In the genomic region with DNA sequence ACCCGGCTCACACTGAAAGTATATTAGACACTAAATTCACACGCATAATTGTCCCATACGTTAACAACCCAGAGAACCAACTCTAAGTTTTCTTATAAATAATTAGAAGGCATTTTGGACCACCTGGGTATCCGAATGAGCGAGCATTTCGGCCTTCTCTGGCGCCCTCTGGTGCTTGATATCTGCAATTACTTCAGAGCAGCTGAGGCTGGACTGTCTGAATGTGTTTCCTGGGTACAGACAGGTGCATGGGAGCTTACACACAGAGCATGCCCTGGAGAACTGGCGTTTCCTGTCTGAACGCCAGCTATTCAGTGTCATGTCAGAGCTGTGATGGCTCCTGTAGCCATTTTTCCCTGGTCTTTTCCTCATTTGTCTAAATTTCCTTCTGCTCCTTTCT, we compare ENCODE assay signal across 9 mouse cellular contexts. TPM values are rescaled to one million over a fixed set of nuclear protein-coding genes. Genes with fewer than 3 reads are reported as not detected.
DNase-seq lines count a peak whose midpoint lies in the region; ATAC-seq and TF ChIP-seq lines count a peak whose summit lies in the region.
"Had no signal": no experiment of that assay in that cellular context is flagged by ENCODE, and none has a peak within 500 bp of the region (broad histone marks: within the 10 kb centered on the region; RNA-seq: fewer than 3 reads in every experiment).

No protein-coding gene starts in this region.

- no peaks in the 10 kb centered on the region for H3K36me3 ChIP-seq in hindbrain, embryonic 10.5 days
- H3K36me3 ChIP-seq in hindbrain, embryonic 13.5 days = no peaks in the 10 kb centered on the region
- no peaks in the 10 kb centered on the region for H3K36me3 ChIP-seq in megakaryocyte, embryonic 14.5 days (replicated peaks; ENCODE audit: low read length)
- no peaks in the 10 kb centered on the region for H3K36me3 ChIP-seq in stomach, postnatal 0 days (ENCODE audit: control insufficient read depth, insufficient read depth, low read length)
- H3K36me3 ChIP-seq: limb, embryonic 15.5 days had no signal

- no peak overlapping the region for H3K4me2 ChIP-seq in hindbrain, embryonic 13.5 days
- H3K4me2 ChIP-seq in stomach, postnatal 0 days (replicated peaks; ENCODE audit: low read depth) = no peak overlapping the region
- H3K4me2 ChIP-seq: limb, embryonic 15.5 days had no signal

- WGBS in hindbrain, embryonic 10.5 days = 8% methylated on average over 9 of the region's 9 CpGs
- WGBS in hindbrain, embryonic 13.5 days = 4% methylated on average over 9 of the region's 9 CpGs
- WGBS in stomach, postnatal 0 days = 3% methylated on average over 9 of the region's 9 CpGs

- no peak for ATAC-seq in hindbrain, embryonic 13.5 days (ENCODE audit: low FRiP score)
- ATAC-seq in stomach, postnatal 0 days (ENCODE audit: low FRiP score, low TSS enrichment) = peak; percentile 54; the same call in 1 of the 2 replicates

- peaks cover 5% of the 10 kb centered on the region; the same call in 1 of the 2 replicates for H3K9me3 ChIP-seq in hindbrain, embryonic 10.5 days
- peaks cover 4% of the 10 kb centered on the region for H3K9me3 ChIP-seq in hindbrain, embryonic 13.5 days
- H3K9me3 ChIP-seq in megakaryocyte, embryonic 14.5 days = no peaks in the 10 kb centered on the region
- no peaks in the 10 kb centered on the region for H3K9me3 ChIP-seq in stomach, postnatal 0 days (ENCODE audit: control insufficient read depth, low read length)
- H3K9me3 ChIP-seq: limb, embryonic 15.5 days had no signal

- DNase-seq in hindbrain, embryonic 10.5 days (ENCODE audit: low spot score) = peak; percentile 61
- DNase-seq in CD4-positive helper T cell, adult 2 months (ENCODE audit: low read depth, low spot score) = peak; percentile 69
- peak; percentile 66 to 67 for DNase-seq in adrenal gland, postnatal 36 days
- peak; percentile 57 for DNase-seq in kidney, postnatal 14 days
- peak; percentile 62 for DNase-seq in stomach, postnatal 0 days (ENCODE audit: low spot score)

- H3K4me3 ChIP-seq in hindbrain, embryonic 10.5 days = no peak overlapping the region
- H3K4me3 ChIP-seq in hindbrain, embryonic 13.5 days = no peak overlapping the region
- no peak overlapping the region for H3K4me3 ChIP-seq in embryonic fibroblast, embryonic 13.5 days (ENCODE audit: insufficient read depth, low read length)
- peak overlapping the region; percentile 70 for H3K4me3 ChIP-seq in megakaryocyte, embryonic 14.5 days (replicated peaks)
- no peak overlapping the region for H3K4me3 ChIP-seq in stomach, postnatal 0 days (ENCODE audit: low read depth, low read length)
- H3K4me3 ChIP-seq: limb, embryonic 15.5 days had no signal

- H3K27me3 ChIP-seq in hindbrain, embryonic 10.5 days (ENCODE audit: insufficient read depth, poor library complexity, severe bottlenecking) = peaks cover 97% of the 10 kb centered on the region
- peaks cover 98% of the 10 kb centered on the region for H3K27me3 ChIP-seq in hindbrain, embryonic 13.5 days
- H3K27me3 ChIP-seq in megakaryocyte, embryonic 14.5 days (replicated peaks) = peaks cover 10% of the 10 kb centered on the region
- H3K27me3 ChIP-seq in stomach, postnatal 0 days (ENCODE audit: control insufficient read depth, insufficient read depth, low read length) = no peaks in the 10 kb centered on the region

- TF ChIP-seq EP300 in stomach, postnatal 0 days (optimal IDR thresholded peaks at IDR 0.05) = no peak

- H3K4me1 ChIP-seq in hindbrain, embryonic 10.5 days (replicated peaks) = peaks cover 18% of the 10 kb centered on the region
- H3K4me1 ChIP-seq in hindbrain, embryonic 13.5 days (replicated peaks) = peaks cover 7% of the 10 kb centered on the region
- no peaks in the 10 kb centered on the region for H3K4me1 ChIP-seq in embryonic fibroblast, embryonic 13.5 days (ENCODE audit: control insufficient read depth, insufficient read depth, low read length)
- peaks cover 43% of the 10 kb centered on the region for H3K4me1 ChIP-seq in megakaryocyte, embryonic 14.5 days
- no peaks in the 10 kb centered on the region for H3K4me1 ChIP-seq in stomach, postnatal 0 days (replicated peaks; ENCODE audit: control insufficient read depth, insufficient read depth)

- no peak overlapping the region for H3K27ac ChIP-seq in hindbrain, embryonic 10.5 days
- H3K27ac ChIP-seq in hindbrain, embryonic 13.5 days = no peak overlapping the region
- H3K27ac ChIP-seq in embryonic fibroblast, embryonic 13.5 days (ENCODE audit: insufficient read depth, low read length) = no peak overlapping the region
- no peak overlapping the region for H3K27ac ChIP-seq in stomach, postnatal 0 days (replicated peaks)
- H3K27ac ChIP-seq: limb, embryonic 15.5 days had no signal

- peak; percentile 65; the same call in 1 of the 2 replicates for TF ChIP-seq CTCF in embryonic fibroblast, embryonic 13.5 days (IDR thresholded peaks at IDR 0.05; ENCODE audit: borderline replicate concordance, insufficient read depth, low read length)
- peak; percentile 86 for TF ChIP-seq CTCF in stomach, postnatal 0 days (IDR thresholded peaks at IDR 0.05; ENCODE audit: low read depth)

- H3K9ac ChIP-seq in hindbrain, embryonic 13.5 days = no peak overlapping the region
- H3K9ac ChIP-seq in stomach, postnatal 0 days (ENCODE audit: low read length) = no peak overlapping the region
- H3K9ac ChIP-seq: limb, embryonic 15.5 days had no signal

- no peak for TF ChIP-seq POLR2A in embryonic fibroblast, embryonic 13.5 days (IDR thresholded peaks at IDR 0.05; ENCODE audit: low read depth, low read length)

RNA-seq across cellular contexts. Expression of gene Htatip2, which starts 4.1 kb away (rescaled TPM):
- polyA plus RNA-seq in hindbrain, embryonic 10.5 days (2016; fragmentation: Nextera tagmentation; extraction: Ambion mirVana) = 3.6 and 4.3 TPM in 2 replicates
- polyA plus RNA-seq in hindbrain, embryonic 13.5 days (2015; fragmentation: Nextera tagmentation; extraction: Ambion mirVana) = 3.1 and 3.5 TPM in 2 replicates
- total RNA-seq in adrenal gland, postnatal 36 days (2021) = 10 to 100 TPM; 33.0 to 40.2 TPM
- polyA plus RNA-seq in embryonic fibroblast, embryonic 13.5 days (2011; ENCODE audit: insufficient read length, low read depth, missing spikeins) = 26.3 and 32.6 TPM in 2 replicates
- polyA plus RNA-seq in megakaryocyte, embryonic 14.5 days (2012; ENCODE audit: insufficient read depth, low replicate concordance) = 4.1 and 9.6 TPM in 2 replicates
- 85.4 and 96.0 TPM in 2 replicates for polyA plus RNA-seq in stomach, postnatal 0 days (2015; fragmentation: Nextera tagmentation; extraction: Ambion mirVana)

RNA-seq across cellular contexts. Expression of gene Prmt3, which starts 23.4 kb away (rescaled TPM):
- polyA plus RNA-seq in hindbrain, embryonic 10.5 days (2016; fragmentation: Nextera tagmentation; extraction: Ambion mirVana) = 49.7 and 65.0 TPM in 2 replicates
- polyA plus RNA-seq in hindbrain, embryonic 13.5 days (2015; fragmentation: Nextera tagmentation; extraction: Ambion mirVana) = 50.8 and 52.5 TPM in 2 replicates
- 10 to 100 TPM; 32.7 to 51.7 TPM for total RNA-seq in adrenal gland, postnatal 36 days (2021)
- polyA plus RNA-seq in embryonic fibroblast, embryonic 13.5 days (2011; ENCODE audit: insufficient read length, low read depth, missing spikeins) = 39.2 and 42.5 TPM in 2 replicates
- polyA plus RNA-seq in megakaryocyte, embryonic 14.5 days (2012; ENCODE audit: insufficient read depth, low replicate concordance) = 8.3 and 22.8 TPM in 2 replicates
- 23.5 and 24.5 TPM in 2 replicates for polyA plus RNA-seq in stomach, postnatal 0 days (2015; fragmentation: Nextera tagmentation; extraction: Ambion mirVana)
